Mouse (Mus musculus): ENCODE measurements around the gene Xkr8. TPM values are rescaled to one million over a fixed set of nuclear protein-coding genes. Genes with fewer than 3 reads are reported as not detected.

Xkr8 gene
- polyA plus RNA-seq, 1 experiment from 2014 or later, result 6.0 TPM

Other genes with a start within 250 kb of the Xkr8 start
- 2.9 and 4.5 TPM in 2 replicates for gene Sesn2, start 222.0 kb downstream of the Xkr8 start, polyA plus RNA-seq (2014; fragmentation: Nextera tagmentation; extraction: Ambion mirVana)
- 1,314 and 1,514 TPM in 2 replicates for gene Atpif1, start 198.9 kb downstream of the Xkr8 start, polyA plus RNA-seq (2014; fragmentation: Nextera tagmentation; extraction: Ambion mirVana)
- 152 and 160 TPM in 2 replicates for gene Dnajc8, start 197.0 kb downstream of the Xkr8 start, polyA plus RNA-seq (2014; fragmentation: Nextera tagmentation; extraction: Ambion mirVana)
- gene Ptafr, start 168.5 kb downstream of the Xkr8 start, polyA plus RNA-seq (2014; fragmentation: Nextera tagmentation; extraction: Ambion mirVana), result 0.18 and 0.30 TPM in 2 replicates
- 17.0 and 20.8 TPM in 2 replicates for gene Eya3, start 93.6 kb downstream of the Xkr8 start, polyA plus RNA-seq (2014; fragmentation: Nextera tagmentation; extraction: Ambion mirVana)
- 1.3 and 1.5 TPM in 2 replicates for gene Smpdl3b, start 24.7 kb upstream of the Xkr8 start, polyA plus RNA-seq (2014; fragmentation: Nextera tagmentation; extraction: Ambion mirVana)
- gene Rpa2, start 35.8 kb upstream of the Xkr8 start, polyA plus RNA-seq (2014; fragmentation: Nextera tagmentation; extraction: Ambion mirVana), result 79.1 and 89.1 TPM in 2 replicates
- 0.42 and 0.45 TPM in 2 replicates for gene Themis2, start 63.8 kb upstream of the Xkr8 start, polyA plus RNA-seq (2014; fragmentation: Nextera tagmentation; extraction: Ambion mirVana)
- 101 and 120 TPM in 2 replicates for gene Ppp1r8, start 110.6 kb upstream of the Xkr8 start, polyA plus RNA-seq (2014; fragmentation: Nextera tagmentation; extraction: Ambion mirVana)
- gene Stx12, start 152.0 kb upstream of the Xkr8 start, polyA plus RNA-seq (2014; fragmentation: Nextera tagmentation; extraction: Ambion mirVana), result 176 and 191 TPM in 2 replicates
- gene Fam76a, start 190.0 kb upstream of the Xkr8 start, polyA plus RNA-seq (2014; fragmentation: Nextera tagmentation; extraction: Ambion mirVana), result 44.2 and 47.1 TPM in 2 replicates
- gene Fgr, start 241.5 kb upstream of the Xkr8 start, polyA plus RNA-seq (2014; fragmentation: Nextera tagmentation; extraction: Ambion mirVana), result 0.23 TPM in 1 of 2 replicates, not detected in the other

Measured in forebrain, embryonic 14.5 days (tissue).